Mouse (Mus musculus): ENCODE data around the gene Ankmy1. TPM values are rescaled to one million over a fixed set of nuclear protein-coding genes. Genes with fewer than 3 reads are reported as not detected.

Ankmy1 gene
- 0.40 and 0.54 TPM in 2 replicates for polyA plus RNA-seq (2012; ENCODE audit: insufficient read depth, insufficient read length, missing spikeins)

- Histone ChIP-seq H3K4me1 (ENCODE audit: control insufficient read depth, insufficient read depth, insufficient read length, low read length) (peaks cover 3% of the 10 kb centered on the region; the same call in 1 of the 2 replicates), H3K4me3 (ENCODE audit: insufficient read depth, low read depth, low read length) (no peak within 1 kb of the TSS), H3K27ac (replicated peaks; ENCODE audit: low read depth, low read length) (no peak within 1 kb of the TSS)
Measured at GRCm38 (mm10) chr1:92902786-92903185, at the start of gene Ankmy1. TSS of gene Ankmy1 (minus strand) at chr1:92902906.

GRCm38 (mm10) chr1:92950607-92951006, 47.9 kb upstream of the Ankmy1 start, which contains the start of gene Gpr35:
TSS of gene Gpr35 (plus strand) at chr1:92950865.
- no peak within 1 kb of the TSS for H3K4me3 ChIP-seq (ENCODE audit: insufficient read depth, low read depth, low read length)
- no peaks in the 10 kb centered on the region for H3K4me1 ChIP-seq (ENCODE audit: control insufficient read depth, insufficient read depth, insufficient read length, low read length)
- no peak within 1 kb of the TSS for H3K27ac ChIP-seq (replicated peaks; ENCODE audit: low read depth, low read length)

GRCm38 (mm10) chr1:92949426-92949825, 46.7 kb upstream of the Ankmy1 start:
- Histone ChIP-seq H3K4me1 (ENCODE audit: control insufficient read depth, insufficient read depth, insufficient read length, low read length) (no peaks in the 10 kb centered on the region), H3K27ac (replicated peaks; ENCODE audit: low read depth, low read length) (no peak overlapping the region), H3K4me3 (ENCODE audit: insufficient read depth, low read depth, low read length) (no peak overlapping the region)

GRCm38 (mm10) chr1:92947966-92948365, 45.3 kb upstream of the Ankmy1 start:
- Histone ChIP-seq H3K4me3 (ENCODE audit: insufficient read depth, low read depth, low read length) (no peak overlapping the region), H3K4me1 (ENCODE audit: control insufficient read depth, insufficient read depth, insufficient read length, low read length) (no peaks in the 10 kb centered on the region), H3K27ac (replicated peaks; ENCODE audit: low read depth, low read length) (no peak overlapping the region)

GRCm38 (mm10) chr1:92943219-92943989, 40.7 kb upstream of the Ankmy1 start:
- H3K27ac ChIP-seq (replicated peaks; ENCODE audit: low read depth, low read length), result no peak overlapping the region

GRCm38 (mm10) chr1:92939746-92940145, 37.0 kb upstream of the Ankmy1 start:
- H3K27ac ChIP-seq (replicated peaks; ENCODE audit: low read depth, low read length), result no peak overlapping the region
- no peak overlapping the region for H3K4me3 ChIP-seq (ENCODE audit: insufficient read depth, low read depth, low read length)
- peaks cover 3% of the 10 kb centered on the region; the same call in 1 of the 2 replicates for H3K4me1 ChIP-seq (ENCODE audit: control insufficient read depth, insufficient read depth, insufficient read length, low read length)

More at GRCm38 (mm10) chr1:92943219-92943989, 40.7 kb upstream of the Ankmy1 start:
- H3K4me1 ChIP-seq (ENCODE audit: control insufficient read depth, insufficient read depth, insufficient read length, low read length), result no peaks in the 10 kb centered on the region
- H3K4me3 ChIP-seq (ENCODE audit: insufficient read depth, low read depth, low read length), result no peak overlapping the region

- Histone ChIP-seq H3K4me1 (ENCODE audit: control insufficient read depth, insufficient read depth, insufficient read length, low read length) (peaks cover 7% of the 10 kb centered on the region; the same call in 1 of the 2 replicates), H3K27ac (replicated peaks; ENCODE audit: low read depth, low read length) (no peak overlapping the region), H3K4me3 (ENCODE audit: insufficient read depth, low read depth, low read length) (no peak overlapping the region)
Measured at GRCm38 (mm10) chr1:92937797-92938196, 35.1 kb upstream of the Ankmy1 start.

- peaks cover 7% of the 10 kb centered on the region; the same call in 1 of the 2 replicates for H3K4me1 ChIP-seq (ENCODE audit: control insufficient read depth, insufficient read depth, insufficient read length, low read length)
- no peak overlapping the region for H3K4me3 ChIP-seq (ENCODE audit: insufficient read depth, low read depth, low read length)
- no peak overlapping the region for H3K27ac ChIP-seq (replicated peaks; ENCODE audit: low read depth, low read length)
Measured at GRCm38 (mm10) chr1:92936467-92936866, 33.8 kb upstream of the Ankmy1 start.

GRCm38 (mm10) chr1:92935977-92936376, 33.3 kb upstream of the Ankmy1 start:
- H3K4me3 ChIP-seq (ENCODE audit: insufficient read depth, low read depth, low read length), result no peak overlapping the region
- peaks cover 7% of the 10 kb centered on the region; the same call in 1 of the 2 replicates for H3K4me1 ChIP-seq (ENCODE audit: control insufficient read depth, insufficient read depth, insufficient read length, low read length)
- H3K27ac ChIP-seq (replicated peaks; ENCODE audit: low read depth, low read length), result no peak overlapping the region

GRCm38 (mm10) chr1:92935054-92935962, 32.6 kb upstream of the Ankmy1 start:
- peaks cover 7% of the 10 kb centered on the region; the same call in 1 of the 2 replicates for H3K4me1 ChIP-seq (ENCODE audit: control insufficient read depth, insufficient read depth, insufficient read length, low read length)
- H3K27ac ChIP-seq (replicated peaks; ENCODE audit: low read depth, low read length), result no peak overlapping the region
- H3K4me3 ChIP-seq (ENCODE audit: insufficient read depth, low read depth, low read length), result peak overlapping the region; percentile 79

- H3K4me1 ChIP-seq (ENCODE audit: control insufficient read depth, insufficient read depth, insufficient read length, low read length), result peaks cover 7% of the 10 kb centered on the region; the same call in 1 of the 2 replicates
- peak within 1 kb of the TSS; percentile 96 for H3K27ac ChIP-seq (replicated peaks; ENCODE audit: low read depth, low read length)
- H3K4me3 ChIP-seq (ENCODE audit: insufficient read depth, low read depth, low read length), result peak within 1 kb of the TSS; percentile 79
Measured at GRCm38 (mm10) chr1:92934182-92934827, 31.6 kb upstream of the Ankmy1 start, which contains the start of gene Capn10. TSS of gene Capn10 (plus strand) at chr1:92934376.

- Histone ChIP-seq H3K4me1 (ENCODE audit: control insufficient read depth, insufficient read depth, insufficient read length, low read length) (peaks cover 7% of the 10 kb centered on the region; the same call in 1 of the 2 replicates), H3K27ac (replicated peaks; ENCODE audit: low read depth, low read length) (peak overlapping the region; percentile 86), H3K4me3 (ENCODE audit: insufficient read depth, low read depth, low read length) (peak overlapping the region; percentile 79)
Measured at GRCm38 (mm10) chr1:92933611-92934010, 30.9 kb upstream of the Ankmy1 start.

GRCm38 (mm10) chr1:92930171-92930706, 27.5 kb upstream of the Ankmy1 start:
- no peak overlapping the region for H3K27ac ChIP-seq (replicated peaks; ENCODE audit: low read depth, low read length)
- H3K4me1 ChIP-seq (ENCODE audit: control insufficient read depth, insufficient read depth, insufficient read length, low read length), result 0 out of 2 replicates have a peak, but pooled peaks cover 3% of the 10 kb centered on the region
- H3K4me3 ChIP-seq (ENCODE audit: insufficient read depth, low read depth, low read length), result no peak overlapping the region

- no peaks in the 10 kb centered on the region for H3K4me1 ChIP-seq (ENCODE audit: control insufficient read depth, insufficient read depth, insufficient read length, low read length)
- H3K27ac ChIP-seq (replicated peaks; ENCODE audit: low read depth, low read length), result no peak overlapping the region
Measured at GRCm38 (mm10) chr1:92921496-92921895, 18.8 kb upstream of the Ankmy1 start.

More at GRCm38 (mm10) chr1:92921496-92921895, 18.8 kb upstream of the Ankmy1 start:
- H3K4me3 ChIP-seq (ENCODE audit: insufficient read depth, low read depth, low read length), result no peak overlapping the region

All from brown adipose tissue, adult 24 weeks (tissue).